Mouse (Mus musculus): ENCODE measurements around the gene Afp. TPM values are rescaled to one million over a fixed set of nuclear protein-coding genes. Genes with fewer than 3 reads are reported as not detected.

Afp gene
- polyA plus RNA-seq, 1 experiment from 2014 or later = not detected

DNA sequence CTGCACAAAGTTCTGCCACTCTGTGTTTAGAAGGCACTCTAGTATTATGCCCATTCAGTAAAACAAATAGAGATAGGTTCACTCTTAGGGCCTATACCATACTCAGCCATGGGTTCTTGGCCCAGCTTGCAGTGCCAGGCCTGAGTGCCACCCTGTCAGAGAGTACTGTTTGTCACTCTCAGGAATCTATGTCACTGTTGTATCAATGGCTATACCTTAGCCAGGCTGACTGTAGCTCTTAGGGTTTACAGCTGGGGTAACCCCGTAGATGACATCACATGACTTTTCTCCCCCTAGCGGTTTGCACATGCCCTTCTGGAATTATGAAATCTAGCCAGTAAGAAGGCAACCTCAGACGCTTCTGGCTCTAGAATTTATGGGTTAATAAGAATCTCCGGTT is 3.8 kb downstream of the Afp start:
- DNase-seq (ENCODE audit: low spot score) = no peak
- Histone ChIP-seq H3K4me2 (replicated peaks; ENCODE audit: low read depth, low read length) (no peak overlapping the region), H3K4me1 (replicated peaks; ENCODE audit: control insufficient read depth, insufficient read depth, low read length) (no peaks in the 10 kb centered on the region), H3K36me3 (ENCODE audit: control insufficient read depth, insufficient read depth, low read length) (no peaks in the 10 kb centered on the region), H3K4me3 (ENCODE audit: low read depth, low read length) (no peak overlapping the region), H3K27me3 (ENCODE audit: control insufficient read depth, insufficient read depth, low read length) (no peaks in the 10 kb centered on the region), H3K9ac (ENCODE audit: low read depth, low read length) (no peak overlapping the region), H3K27ac (ENCODE audit: low read depth, low read length) (no peak overlapping the region), H3K9me3 (ENCODE audit: control insufficient read depth, low read length) (no peaks in the 10 kb centered on the region)
- 93% methylated on average over 4 of the region's 4 CpGs for WGBS
- ATAC-seq (ENCODE audit: low FRiP score) = no peak

DNA sequence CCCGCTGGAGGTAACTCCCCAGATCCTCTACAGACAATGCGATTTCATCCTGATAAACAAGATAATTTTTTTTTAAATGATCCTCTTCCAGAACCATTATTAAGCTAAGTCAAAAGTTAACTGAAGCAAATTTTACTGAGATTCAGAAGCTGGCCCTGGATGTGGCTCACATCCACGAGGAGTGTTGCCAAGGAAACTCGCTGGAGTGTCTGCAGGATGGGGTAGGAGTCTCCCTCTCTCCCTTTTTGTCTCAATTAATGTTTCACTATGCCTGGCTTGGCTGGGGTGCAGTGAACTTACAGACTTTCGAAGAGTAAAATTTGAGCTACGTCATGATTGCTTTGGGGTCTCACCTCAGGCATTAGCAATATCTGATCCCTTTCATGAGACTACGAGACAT is 9.0 kb downstream of the Afp start:
- 56% methylated on average over 7 of the region's 7 CpGs for WGBS

DNA sequence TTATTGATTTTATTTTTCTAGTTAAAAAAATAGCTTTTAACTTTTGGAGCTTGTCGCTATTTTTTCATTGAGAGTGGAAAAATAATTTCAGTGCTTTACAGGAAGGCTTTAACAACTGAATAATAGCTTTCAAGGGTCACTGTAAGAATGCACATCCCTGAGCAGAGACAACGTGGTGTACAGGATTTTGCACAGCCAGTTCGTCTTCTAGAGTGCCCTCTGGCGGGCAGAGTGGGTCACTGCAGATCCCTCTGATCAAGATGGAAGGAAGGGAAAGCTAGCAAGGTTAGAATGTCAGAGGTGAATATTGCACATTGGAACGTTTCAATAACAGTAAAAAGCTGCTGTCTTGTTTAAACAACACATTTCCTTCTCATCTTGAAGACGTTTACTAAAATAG is 10.2 kb downstream of the Afp start:
- H3K4me3 ChIP-seq (ENCODE audit: low read depth, low read length) = no peak overlapping the region
- no peak overlapping the region for H3K27ac ChIP-seq (ENCODE audit: low read depth, low read length)
- no peaks in the 10 kb centered on the region for H3K36me3 ChIP-seq (ENCODE audit: control insufficient read depth, insufficient read depth, low read length)
- H3K4me1 ChIP-seq (replicated peaks; ENCODE audit: control insufficient read depth, insufficient read depth, low read length) = no peaks in the 10 kb centered on the region
- H3K9ac ChIP-seq (ENCODE audit: low read depth, low read length) = no peak overlapping the region
- DNase-seq (ENCODE audit: low spot score) (peak; percentile 87), ATAC-seq (ENCODE audit: low FRiP score) (peak; percentile 67; the same call in 1 of the 2 replicates)
- no peaks in the 10 kb centered on the region for H3K27me3 ChIP-seq (ENCODE audit: control insufficient read depth, insufficient read depth, low read length)
- no peaks in the 10 kb centered on the region for H3K9me3 ChIP-seq (ENCODE audit: control insufficient read depth, low read length)
- 7% methylated on average over 6 of the region's 6 CpGs for WGBS
- H3K4me2 ChIP-seq (replicated peaks; ENCODE audit: low read depth, low read length) = no peak overlapping the region

More for the DNA sequence above, 9.0 kb downstream of the Afp start:
- no peaks in the 10 kb centered on the region for H3K4me1 ChIP-seq (replicated peaks; ENCODE audit: control insufficient read depth, insufficient read depth, low read length)
- no peaks in the 10 kb centered on the region for H3K36me3 ChIP-seq (ENCODE audit: control insufficient read depth, insufficient read depth, low read length)
- no peaks in the 10 kb centered on the region for H3K27me3 ChIP-seq (ENCODE audit: control insufficient read depth, insufficient read depth, low read length)
- no peak for DNase-seq (ENCODE audit: low spot score)
- ATAC-seq (ENCODE audit: low FRiP score) = no peak
- H3K4me2 ChIP-seq (replicated peaks; ENCODE audit: low read depth, low read length) = no peak overlapping the region
- no peaks in the 10 kb centered on the region for H3K9me3 ChIP-seq (ENCODE audit: control insufficient read depth, low read length)
- H3K9ac ChIP-seq (ENCODE audit: low read depth, low read length) = no peak overlapping the region
- no peak overlapping the region for H3K4me3 ChIP-seq (ENCODE audit: low read depth, low read length)
- H3K27ac ChIP-seq (ENCODE audit: low read depth, low read length) = no peak overlapping the region

DNA sequence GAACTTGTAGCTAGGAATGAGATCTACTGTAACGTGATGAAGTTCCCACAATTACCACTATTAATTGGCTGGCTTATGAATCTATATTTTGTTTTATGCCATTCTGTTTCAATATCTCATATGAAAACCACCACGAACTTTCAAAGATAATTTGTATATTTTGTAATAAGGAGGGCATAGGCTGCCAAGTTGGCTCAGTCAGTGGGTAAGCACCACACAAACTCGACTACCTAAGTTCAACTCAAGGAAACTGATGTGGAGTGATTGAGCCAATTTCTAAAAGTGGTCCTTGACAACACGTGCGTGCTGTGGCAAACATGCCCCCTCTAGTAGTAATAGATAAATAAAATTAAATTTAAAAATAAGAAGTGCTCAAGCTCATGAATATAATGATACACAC is 11.2 kb downstream of the Afp start:
- H3K4me1 ChIP-seq (replicated peaks; ENCODE audit: control insufficient read depth, insufficient read depth, low read length) = no peaks in the 10 kb centered on the region
- no peaks in the 10 kb centered on the region for H3K9me3 ChIP-seq (ENCODE audit: control insufficient read depth, low read length)
- no peak overlapping the region for H3K4me3 ChIP-seq (ENCODE audit: low read depth, low read length)
- no peaks in the 10 kb centered on the region for H3K27me3 ChIP-seq (ENCODE audit: control insufficient read depth, insufficient read depth, low read length)
- no peak overlapping the region for H3K9ac ChIP-seq (ENCODE audit: low read depth, low read length)
- whole genome bisulfite sequencing = 91% methylated on average over 5 of the region's 5 CpGs
- no peaks in the 10 kb centered on the region for H3K36me3 ChIP-seq (ENCODE audit: control insufficient read depth, insufficient read depth, low read length)
- ATAC-seq (ENCODE audit: low FRiP score) (no peak), DNase-seq (ENCODE audit: low spot score) (no peak)
- H3K27ac ChIP-seq (ENCODE audit: low read depth, low read length) = no peak overlapping the region
- no peak overlapping the region for H3K4me2 ChIP-seq (replicated peaks; ENCODE audit: low read depth, low read length)

DNA sequence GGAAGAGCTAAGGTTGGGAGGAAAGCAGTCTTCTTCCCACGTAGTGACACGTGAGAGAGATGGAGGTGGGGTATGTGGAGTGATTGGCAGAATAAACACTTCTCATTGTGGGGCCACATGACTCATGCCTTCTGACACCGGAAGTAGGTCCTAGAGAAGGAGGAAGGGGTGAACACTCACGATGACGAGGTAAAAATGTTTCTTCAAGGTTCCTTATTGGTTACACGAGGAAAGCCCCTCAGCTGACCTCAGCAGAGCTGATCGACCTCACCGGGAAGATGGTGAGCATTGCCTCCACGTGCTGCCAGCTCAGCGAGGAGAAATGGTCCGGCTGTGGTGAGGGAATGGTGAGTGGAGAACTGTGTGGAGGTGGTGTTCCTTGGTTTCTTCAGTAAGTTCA is 14.2 kb downstream of the Afp start:
- Histone ChIP-seq H3K9me3 (ENCODE audit: control insufficient read depth, low read length) (no peaks in the 10 kb centered on the region), H3K36me3 (ENCODE audit: control insufficient read depth, insufficient read depth, low read length) (no peaks in the 10 kb centered on the region), H3K27ac (ENCODE audit: low read depth, low read length) (no peak overlapping the region), H3K4me2 (replicated peaks; ENCODE audit: low read depth, low read length) (no peak overlapping the region), H3K4me1 (replicated peaks; ENCODE audit: control insufficient read depth, insufficient read depth, low read length) (no peaks in the 10 kb centered on the region), H3K9ac (ENCODE audit: low read depth, low read length) (no peak overlapping the region), H3K27me3 (ENCODE audit: control insufficient read depth, insufficient read depth, low read length) (no peaks in the 10 kb centered on the region), H3K4me3 (ENCODE audit: low read depth, low read length) (no peak overlapping the region)
- WGBS = 81% methylated on average over 11 of the region's 11 CpGs
- DNase-seq (ENCODE audit: low spot score) = no peak
- no peak for ATAC-seq (ENCODE audit: low FRiP score)

DNA sequence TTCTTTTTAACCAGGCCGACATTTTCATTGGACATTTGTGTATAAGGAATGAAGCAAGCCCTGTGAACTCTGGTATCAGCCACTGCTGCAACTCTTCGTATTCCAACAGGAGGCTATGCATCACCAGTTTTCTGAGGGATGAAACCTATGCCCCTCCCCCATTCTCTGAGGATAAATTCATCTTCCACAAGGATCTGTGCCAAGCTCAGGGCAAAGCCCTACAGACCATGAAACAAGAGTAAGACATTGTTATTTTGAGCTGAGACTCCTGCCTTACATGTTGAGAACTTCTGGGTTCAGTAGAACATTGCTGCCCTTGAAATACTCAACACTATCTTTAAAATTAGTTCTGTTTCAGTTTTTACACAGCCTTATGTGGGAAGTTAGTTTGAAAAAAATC is 16.0 kb downstream of the Afp start:
- H3K27me3 ChIP-seq (ENCODE audit: control insufficient read depth, insufficient read depth, low read length) = no peaks in the 10 kb centered on the region
- H3K36me3 ChIP-seq (ENCODE audit: control insufficient read depth, insufficient read depth, low read length) = no peaks in the 10 kb centered on the region
- WGBS = 79% methylated on average over 2 of the region's 2 CpGs
- H3K4me3 ChIP-seq (ENCODE audit: low read depth, low read length) = no peak overlapping the region
- H3K9ac ChIP-seq (ENCODE audit: low read depth, low read length) = no peak overlapping the region
- H3K9me3 ChIP-seq (ENCODE audit: control insufficient read depth, low read length) = no peaks in the 10 kb centered on the region
- no peaks in the 10 kb centered on the region for H3K4me1 ChIP-seq (replicated peaks; ENCODE audit: control insufficient read depth, insufficient read depth, low read length)
- no peak for ATAC-seq (ENCODE audit: low FRiP score)
- H3K27ac ChIP-seq (ENCODE audit: low read depth, low read length) = no peak overlapping the region
- DNase-seq (ENCODE audit: low spot score) = no peak
- no peak overlapping the region for H3K4me2 ChIP-seq (replicated peaks; ENCODE audit: low read depth, low read length)

DNA sequence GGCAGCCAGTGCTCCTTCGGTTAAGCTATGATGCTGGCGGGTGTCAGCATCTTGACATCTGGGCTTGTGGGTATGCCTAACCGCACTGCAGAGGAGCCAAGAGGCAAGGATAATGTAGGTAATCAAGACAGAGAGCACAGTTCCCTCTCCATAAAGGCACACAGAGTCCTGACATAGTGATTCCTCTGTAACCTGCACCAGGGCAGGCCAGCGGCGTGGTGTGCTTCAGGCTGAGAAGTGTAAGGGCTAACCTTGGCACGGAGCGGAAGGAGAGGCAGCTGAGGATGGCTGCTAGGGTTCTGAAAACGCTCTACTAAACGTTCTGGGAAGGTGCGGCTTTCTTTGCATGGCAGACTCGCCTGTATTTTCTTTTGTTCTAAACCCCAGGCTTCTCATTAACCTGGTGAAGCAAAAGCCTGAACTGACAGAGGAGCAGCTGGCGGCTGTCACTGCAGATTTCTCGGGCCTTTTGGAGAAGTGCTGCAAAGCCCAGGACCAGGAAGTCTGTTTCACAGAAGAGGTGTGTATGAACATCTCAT is 16.9 kb downstream of the Afp start:
- DNase-seq (ENCODE audit: low spot score) (peak; percentile 9), ATAC-seq (ENCODE audit: low FRiP score) (0 out of 2 replicates have a peak, but pooled peaks have one; percentile 40)
- no peaks in the 10 kb centered on the region for H3K9me3 ChIP-seq (ENCODE audit: control insufficient read depth, low read length)
- no peak overlapping the region for H3K4me2 ChIP-seq (replicated peaks; ENCODE audit: low read depth, low read length)
- H3K27me3 ChIP-seq (ENCODE audit: control insufficient read depth, insufficient read depth, low read length) = no peaks in the 10 kb centered on the region
- H3K9ac ChIP-seq (ENCODE audit: low read depth, low read length) = no peak overlapping the region
- no peak overlapping the region for H3K27ac ChIP-seq (ENCODE audit: low read depth, low read length)
- 48% methylated on average over 13 of the region's 13 CpGs for WGBS
- no peaks in the 10 kb centered on the region for H3K36me3 ChIP-seq (ENCODE audit: control insufficient read depth, insufficient read depth, low read length)
- no peak overlapping the region for H3K4me3 ChIP-seq (ENCODE audit: low read depth, low read length)
- H3K4me1 ChIP-seq (replicated peaks; ENCODE audit: control insufficient read depth, insufficient read depth, low read length) = no peaks in the 10 kb centered on the region

DNA sequence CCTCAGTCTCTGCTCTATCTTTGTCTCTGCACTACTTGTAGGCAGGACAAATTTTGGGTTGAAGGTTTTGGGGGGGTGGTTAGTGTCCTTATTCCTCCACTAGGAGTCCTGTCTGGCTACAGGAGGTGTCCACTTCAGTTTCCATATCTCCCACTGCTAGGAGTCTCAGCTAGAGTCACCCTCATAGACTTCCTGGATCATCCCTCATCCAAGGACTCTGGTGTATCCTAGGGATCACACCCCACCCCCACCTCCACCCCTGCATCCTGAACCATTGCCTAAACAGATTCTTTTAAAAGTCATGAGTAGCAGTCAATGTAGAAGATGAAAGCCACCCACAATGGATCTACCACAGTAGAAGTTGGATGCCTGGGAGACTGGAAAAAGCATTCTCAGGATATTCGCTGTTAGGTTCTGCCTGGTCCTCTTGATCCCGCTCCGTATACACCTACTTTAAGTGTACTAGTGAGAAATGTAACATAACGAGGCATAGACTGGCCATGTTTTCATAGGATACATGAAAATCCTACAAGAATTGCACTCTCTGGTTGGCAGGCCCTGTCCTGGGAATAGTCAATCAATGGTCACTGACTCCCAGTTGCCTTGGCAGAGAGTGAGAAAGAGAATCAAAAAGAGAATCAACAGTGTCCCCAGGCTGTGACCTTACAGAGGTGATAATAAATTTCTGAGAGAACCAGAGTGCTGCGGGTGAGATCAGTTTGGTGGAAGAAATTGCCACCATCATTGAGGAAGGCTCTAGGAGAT is 19.5 kb downstream of the Afp start:
- 95% methylated on average over 5 of the region's 5 CpGs for WGBS
- no peak overlapping the region for H3K4me3 ChIP-seq (ENCODE audit: low read depth, low read length)

DNA sequence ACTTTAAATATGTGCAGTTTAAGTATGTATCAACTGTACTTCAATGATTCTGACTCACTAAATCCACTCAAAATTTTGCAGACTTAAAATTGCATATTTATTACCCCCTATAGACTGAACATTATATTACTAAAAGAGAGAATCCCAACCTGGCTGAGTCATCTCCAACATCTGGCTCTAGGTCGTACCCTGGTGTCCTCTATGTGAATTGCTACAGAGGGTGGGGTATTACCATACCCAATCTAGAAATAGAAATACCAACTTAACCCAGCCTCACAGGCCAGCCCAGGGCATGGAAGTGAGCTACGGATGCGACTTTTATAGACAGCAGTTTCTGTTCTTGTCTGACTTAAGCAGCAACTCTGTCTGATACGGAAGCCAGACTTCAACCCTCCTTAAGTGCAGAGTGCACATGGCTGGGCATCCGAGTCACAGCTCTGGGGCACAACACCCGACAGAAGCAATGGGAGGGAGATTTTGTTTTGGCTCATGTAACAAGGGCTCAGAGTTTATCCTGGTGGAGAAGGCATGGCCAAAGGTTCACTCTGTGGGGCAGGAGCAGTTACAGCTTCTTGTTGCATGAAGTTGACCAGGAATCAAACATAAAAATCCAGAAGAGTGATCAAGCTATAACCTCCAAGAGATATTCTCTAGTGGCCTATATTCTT is 21.9 kb downstream of the Afp start:
- H3K4me2 ChIP-seq (replicated peaks; ENCODE audit: low read depth, low read length) = no peak overlapping the region
- 88% methylated on average over 6 of the region's 6 CpGs for WGBS
- DNase-seq (ENCODE audit: low spot score) (no peak), ATAC-seq (ENCODE audit: low FRiP score) (no peak)
- no peak overlapping the region for H3K27ac ChIP-seq (ENCODE audit: low read depth, low read length)
- H3K4me3 ChIP-seq (ENCODE audit: low read depth, low read length) = no peak overlapping the region
- no peak overlapping the region for H3K9ac ChIP-seq (ENCODE audit: low read depth, low read length)
- H3K4me1 ChIP-seq (replicated peaks; ENCODE audit: control insufficient read depth, insufficient read depth, low read length) = no peaks in the 10 kb centered on the region
- H3K27me3 ChIP-seq (ENCODE audit: control insufficient read depth, insufficient read depth, low read length) = no peaks in the 10 kb centered on the region
- H3K9me3 ChIP-seq (ENCODE audit: control insufficient read depth, low read length) = no peaks in the 10 kb centered on the region
- no peaks in the 10 kb centered on the region for H3K36me3 ChIP-seq (ENCODE audit: control insufficient read depth, insufficient read depth, low read length)

More for the DNA sequence above, 19.5 kb downstream of the Afp start:
- Histone ChIP-seq H3K9ac (ENCODE audit: low read depth, low read length) (no peak overlapping the region), H3K27me3 (ENCODE audit: control insufficient read depth, insufficient read depth, low read length) (no peaks in the 10 kb centered on the region), H3K4me1 (replicated peaks; ENCODE audit: control insufficient read depth, insufficient read depth, low read length) (no peaks in the 10 kb centered on the region), H3K4me2 (replicated peaks; ENCODE audit: low read depth, low read length) (no peak overlapping the region), H3K9me3 (ENCODE audit: control insufficient read depth, low read length) (no peaks in the 10 kb centered on the region), H3K27ac (ENCODE audit: low read depth, low read length) (no peak overlapping the region), H3K36me3 (ENCODE audit: control insufficient read depth, insufficient read depth, low read length) (no peaks in the 10 kb centered on the region)
- ATAC-seq (ENCODE audit: low FRiP score) (no peak), DNase-seq (ENCODE audit: low spot score) (no peak)
